Mouse (Mus musculus): Measurements from ENCODE around the gene Gpr83. TPM values are rescaled to one million over a fixed set of nuclear protein-coding genes. Genes with fewer than 3 reads are reported as not detected.

Gene Gpr83
- polyA plus RNA-seq, 1 experiment = not detected

DNA sequence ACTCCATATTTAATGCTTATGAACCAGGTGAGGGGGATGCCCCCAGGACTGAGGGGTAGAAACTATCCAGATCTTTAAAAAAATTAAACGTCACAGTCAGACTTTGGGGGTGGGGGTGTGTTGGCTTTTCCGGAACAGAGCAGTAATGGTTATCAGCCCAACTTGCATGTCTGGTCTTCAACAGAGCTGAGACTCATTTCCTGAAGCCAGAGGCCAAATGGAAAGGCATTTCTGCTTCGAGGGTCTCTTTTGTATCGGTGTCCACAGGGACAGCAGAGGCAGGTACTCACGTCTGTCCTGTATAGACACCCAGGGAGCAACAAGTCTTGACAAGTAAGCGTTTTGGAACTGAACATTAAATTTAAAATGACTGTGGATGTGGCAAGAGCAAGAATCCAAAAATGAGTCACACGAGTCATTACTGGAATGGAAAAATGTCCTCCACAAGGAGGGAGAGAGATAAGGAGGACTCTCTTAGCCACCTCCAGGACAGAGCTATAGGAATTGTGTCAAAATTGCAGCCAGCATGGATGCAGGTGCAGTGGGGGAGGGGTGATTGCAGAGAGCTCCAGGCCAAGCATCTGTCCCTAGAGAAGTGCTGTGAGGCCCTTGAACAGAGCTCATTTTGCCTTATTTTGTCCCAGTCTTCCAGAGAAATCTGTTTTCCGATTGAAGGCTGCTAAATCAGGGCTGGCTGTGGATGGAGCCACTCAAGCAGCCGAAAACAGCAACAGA, 44.9 kb downstream of the Gpr83 start:
- no peak for DNase-seq (ENCODE audit: low spot score)

DNA sequence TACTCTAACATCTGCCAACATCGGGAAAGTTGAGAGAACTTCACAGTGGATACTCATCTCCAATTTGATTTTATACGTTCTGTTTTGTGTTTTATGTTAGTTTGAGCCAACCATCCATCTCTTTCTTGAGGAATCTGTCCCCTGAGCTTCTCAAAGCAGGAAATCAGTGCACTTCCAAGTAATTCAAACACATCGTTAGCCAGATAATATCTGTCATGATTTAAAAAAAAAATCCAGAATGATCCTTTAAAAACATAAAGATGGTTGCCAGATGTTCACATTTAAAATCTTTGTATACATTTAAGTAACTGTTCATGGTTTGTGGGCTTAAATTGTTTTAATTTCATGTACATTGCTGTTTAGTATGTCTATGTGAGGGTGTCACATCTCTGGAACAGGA, 45.9 kb downstream of the Gpr83 start:
- DNase-seq (ENCODE audit: low spot score) = no peak

DNA sequence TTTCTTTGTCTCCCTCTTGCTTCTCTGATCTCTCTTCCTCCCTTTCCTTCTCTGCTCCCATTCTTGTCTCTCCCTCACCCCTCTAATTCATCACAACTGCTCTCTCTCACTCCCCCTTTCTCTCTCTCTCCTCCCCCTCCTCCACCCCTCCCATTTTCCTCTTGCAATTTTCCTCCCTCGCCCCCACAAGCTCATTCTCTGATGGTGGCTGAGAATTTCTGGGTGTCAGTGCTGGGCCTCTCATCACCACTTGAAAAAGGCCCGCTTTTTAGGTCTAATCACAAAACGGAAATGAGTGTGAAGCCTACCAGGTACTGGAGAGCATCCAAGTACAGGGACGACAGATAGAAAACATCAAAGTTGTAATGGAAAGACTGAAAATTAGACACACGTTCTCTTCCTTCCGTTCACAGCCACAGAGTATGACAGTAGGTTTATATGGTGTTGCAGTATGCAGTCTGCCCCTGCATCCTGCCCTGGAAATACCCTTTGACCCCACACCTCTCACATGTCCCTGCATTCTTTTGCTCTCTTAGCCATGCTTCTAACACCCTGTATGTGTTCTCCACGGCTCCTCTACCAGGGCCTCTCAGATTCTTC, 47.9 kb downstream of the Gpr83 start:
- DNase-seq (ENCODE audit: low spot score) = no peak

DNA sequence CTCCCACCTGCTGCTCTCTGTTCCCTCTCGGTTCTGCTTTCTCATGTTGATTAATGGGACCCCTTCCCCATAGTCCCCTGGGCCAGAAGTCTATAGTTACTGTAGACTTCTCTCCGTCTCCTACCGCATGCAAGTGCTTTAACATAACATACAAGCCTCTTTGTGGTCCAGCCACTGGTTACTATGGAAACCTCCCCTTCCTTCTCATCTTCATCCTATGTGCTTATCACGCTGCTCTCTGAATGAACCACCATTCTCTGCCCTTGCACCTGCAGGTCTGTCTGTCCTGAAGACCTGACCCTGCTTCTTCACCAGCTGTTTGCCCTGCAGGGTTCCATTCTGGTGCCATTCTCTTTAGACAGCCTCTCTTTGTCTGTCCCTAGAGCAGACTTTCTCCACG, 50.0 kb downstream of the Gpr83 start:
- DNase-seq (ENCODE audit: low spot score) = no peak

DNA sequence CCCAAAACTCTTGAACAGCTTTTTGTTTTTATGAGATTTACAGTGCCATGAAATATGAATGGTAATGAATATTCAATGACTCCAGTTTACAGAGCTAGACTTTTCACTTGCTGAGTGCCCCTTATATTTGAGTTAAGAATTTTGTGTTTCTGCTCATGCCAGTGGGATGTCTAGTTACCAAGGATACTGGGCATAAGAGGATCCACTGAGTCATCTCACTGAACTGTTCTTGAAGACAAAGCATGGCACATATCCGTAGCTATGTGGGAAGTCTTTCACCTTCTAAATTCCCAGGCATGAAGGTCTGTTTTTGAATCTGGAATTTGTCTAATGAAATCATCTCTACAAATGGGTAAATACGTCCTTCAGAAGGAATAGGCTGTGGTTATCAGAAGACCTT, 52.0 kb downstream of the Gpr83 start:
- DNase-seq (ENCODE audit: low spot score) = no peak

DNA sequence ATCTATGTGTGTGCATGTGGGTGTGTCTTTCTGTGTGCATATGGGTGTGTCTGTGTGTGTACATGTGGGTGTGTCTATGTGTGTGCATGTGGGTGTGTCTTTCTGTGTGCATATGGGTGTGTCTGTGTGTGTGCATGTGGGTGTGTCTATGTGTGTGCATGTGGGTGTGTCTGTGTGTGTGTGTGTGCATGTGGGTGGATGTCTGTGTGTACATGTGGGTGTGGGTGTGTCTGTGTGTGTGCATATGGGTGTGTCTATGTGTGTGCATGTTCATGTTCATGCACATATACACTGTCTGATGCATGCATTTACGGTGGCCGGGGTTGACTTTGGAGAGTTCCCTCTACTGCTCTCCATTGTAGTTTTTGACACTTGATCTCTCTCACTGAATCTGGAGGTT, 57.7 kb downstream of the Gpr83 start:
- no peak for DNase-seq (ENCODE audit: low spot score)

DNA sequence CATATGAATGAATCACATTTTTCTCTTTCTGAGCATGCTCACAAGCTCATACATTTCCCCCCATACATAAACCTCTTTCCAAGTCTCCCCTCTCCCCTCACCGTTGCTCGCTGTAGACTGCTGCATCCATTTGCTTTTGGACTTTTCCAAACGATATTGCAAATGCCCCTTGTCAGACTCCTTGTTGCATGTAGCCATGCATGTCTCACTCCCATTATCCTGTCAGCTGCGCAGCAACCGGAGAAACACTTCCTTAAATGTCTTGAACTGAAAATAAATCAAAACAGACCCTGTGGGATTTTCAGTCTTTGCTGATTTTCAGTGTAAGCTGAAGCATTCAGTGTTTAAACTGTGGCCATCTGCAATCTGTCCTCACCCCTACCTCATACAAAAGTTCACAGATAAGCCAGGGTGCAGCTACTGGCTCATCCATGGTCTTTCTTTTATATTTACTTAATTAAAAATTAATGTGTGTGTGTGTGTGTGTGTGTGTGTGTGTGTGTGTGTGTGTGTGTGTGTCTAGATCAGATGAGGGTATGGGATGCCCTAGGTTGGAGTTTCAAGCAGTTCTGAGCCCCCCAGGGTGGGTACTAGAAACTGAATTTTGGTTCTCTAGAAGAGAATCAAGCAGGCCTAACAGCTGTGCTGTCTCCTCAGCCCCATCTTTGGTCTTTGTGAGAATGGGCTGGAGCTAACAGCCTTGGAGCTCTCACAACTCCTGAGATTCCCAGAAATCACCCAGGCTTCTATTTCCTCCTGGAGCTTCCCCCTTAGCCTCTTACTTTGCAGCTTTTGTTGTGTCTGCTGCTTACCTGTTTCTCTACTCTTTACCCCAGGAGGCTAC, 59.0 kb downstream of the Gpr83 start:
- no peak for DNase-seq (ENCODE audit: low spot score)

Other genes starting within 250 kb of the Gpr83 start
- 21.7 and 32.7 TPM in 2 replicates for gene Amotl1, start 215.2 kb upstream of the Gpr83 start, polyA plus RNA-seq (2012; rRNA removed)
- gene Piwil4, start 119.5 kb upstream of the Gpr83 start, polyA plus RNA-seq (2012; rRNA removed) = 0.62 and 0.67 TPM in 2 replicates
- 5.1 and 5.2 TPM in 2 replicates for gene Fut4, start 107.8 kb upstream of the Gpr83 start, polyA plus RNA-seq (2012; rRNA removed)
- not detected in 2 replicates for gene 1700012B09Rik, start 89.2 kb upstream of the Gpr83 start, polyA plus RNA-seq (2012; rRNA removed)
- gene Mre11a, start 75.6 kb upstream of the Gpr83 start, polyA plus RNA-seq (2012; rRNA removed) = 8.6 and 9.3 TPM in 2 replicates
- gene Ankrd49, start 75.4 kb upstream of the Gpr83 start, polyA plus RNA-seq (2012; rRNA removed) = 18.0 and 18.9 TPM in 2 replicates
- gene Izumo1r, start 43.7 kb downstream of the Gpr83 start, polyA plus RNA-seq (2012; rRNA removed) = 0.14 and 0.15 TPM in 2 replicates
- gene Panx1, start 185.3 kb downstream of the Gpr83 start, polyA plus RNA-seq (2012; rRNA removed) = 18.6 and 21.8 TPM in 2 replicates

Measured in urinary bladder, adult 2 months (tissue).